Mouse (Mus musculus) A20 (cell line): ENCODE results near the gene Gprin1.

Experiments used
- DNase-seq: peaks from one replicate; pipeline ENCODE4 v3.0.0-alpha.2; 2011; ENCODE audit warnings: low read depth, low spot score

Gprin1 gene

GRCm38 (mm10) chr13:54726131-54726530, 23.5 kb downstream of the Gprin1 start:
- no peak for DNase-seq

GRCm38 (mm10) chr13:54723143-54723542, 26.5 kb downstream of the Gprin1 start:
- no peak for DNase-seq

GRCm38 (mm10) chr13:54716916-54717315, 32.8 kb downstream of the Gprin1 start:
- peak; percentile 59 for DNase-seq

GRCm38 (mm10) chr13:54714996-54715395, 34.7 kb downstream of the Gprin1 start:
- DNase-seq = no peak

GRCm38 (mm10) chr13:54714393-54714792, 35.3 kb downstream of the Gprin1 start:
- DNase-seq = peak; percentile 41

- DNase-seq = no peak
Observed at GRCm38 (mm10) chr13:54710866-54711265, 38.8 kb downstream of the Gprin1 start.

- DNase-seq = no peak
Observed at GRCm38 (mm10) chr13:54704890-54705289, 44.8 kb downstream of the Gprin1 start.

GRCm38 (mm10) chr13:54702507-54702906, 47.2 kb downstream of the Gprin1 start:
- peak; percentile 54 for DNase-seq

- no peak for DNase-seq
Observed at GRCm38 (mm10) chr13:54701243-54701642, 48.4 kb downstream of the Gprin1 start, which contains the start of gene Cdhr2. Cdhr2 (plus strand) TSS chr13:54701461.

GRCm38 (mm10) chr13:54695479-54696230, 54.0 kb downstream of the Gprin1 start:
- DNase-seq = no peak

- no peak for DNase-seq
Observed at GRCm38 (mm10) chr13:54694348-54695060, 55.2 kb downstream of the Gprin1 start.

GRCm38 (mm10) chr13:54693558-54694347, 55.9 kb downstream of the Gprin1 start, which contains the start of gene Rnf44:
Rnf44 (minus strand) TSS chr13:54693907.
- DNase-seq = peak; percentile 100

GRCm38 (mm10) chr13:54692711-54693557, 56.7 kb downstream of the Gprin1 start:
- DNase-seq = no peak

- peak; percentile 84 for DNase-seq
Observed at GRCm38 (mm10) chr13:54691737-54692136, 57.9 kb downstream of the Gprin1 start.

GRCm38 (mm10) chr13:54690151-54690740, 59.4 kb downstream of the Gprin1 start:
- no peak for DNase-seq

- DNase-seq = peak; percentile 99
Observed at GRCm38 (mm10) chr13:54687575-54688424, 61.9 kb downstream of the Gprin1 start.

- peak; percentile 87 for DNase-seq
Observed at GRCm38 (mm10) chr13:54687096-54687495, 62.6 kb downstream of the Gprin1 start.
